Mouse (Mus musculus): ENCODE data around the gene Usp44.
"Not testable (repeated sequence)": the region's sequence is repeated elsewhere in the genome, so short reads cannot be mapped to it uniquely, and the experiment has no call there.

The Usp44 gene

DNA sequence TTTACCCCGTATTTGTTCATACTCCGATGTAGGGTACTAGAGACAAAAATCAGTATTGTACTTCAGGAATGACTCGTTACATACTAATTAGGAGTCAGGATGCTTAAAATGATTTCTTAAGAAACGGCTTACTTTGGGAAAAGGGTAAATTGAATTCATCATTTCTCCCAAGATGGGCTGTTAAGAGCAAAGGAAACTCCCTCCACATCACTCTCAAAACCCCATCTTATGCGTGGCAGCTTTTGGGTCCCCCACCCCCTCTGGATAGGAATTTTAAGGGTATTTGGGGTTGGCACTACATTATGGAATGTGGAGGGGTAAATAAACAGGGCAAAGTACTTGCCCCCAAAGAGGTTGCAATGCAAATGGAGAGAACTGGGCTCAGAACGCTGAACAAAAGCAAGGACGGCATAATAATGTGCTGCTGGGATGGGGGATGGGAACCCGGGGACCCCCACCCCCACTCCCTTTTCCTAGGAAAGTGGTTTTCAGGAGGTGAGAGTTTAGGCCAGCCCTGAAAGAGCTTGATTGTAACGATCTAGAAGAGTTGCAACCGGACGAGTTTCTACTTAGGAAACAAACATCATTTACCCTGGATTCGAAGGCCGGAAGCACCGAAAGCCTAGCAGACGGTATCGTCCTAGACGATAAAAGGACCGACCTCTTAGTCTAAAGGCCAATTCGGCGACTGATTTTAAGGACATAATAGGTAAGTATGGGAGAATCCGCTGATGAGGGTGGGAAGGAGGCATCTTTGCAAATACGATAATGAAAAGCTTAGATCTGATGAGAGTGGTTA lies at the start of gene Usp44:
Gene Usp44, plus strand, starts transcription at position 625 of the 799 bp plus-strand sequence.
- DNase-seq (ENCODE audit: low read depth, low spot score) = no peak

- no peak for DNase-seq (ENCODE audit: low read depth, low spot score)
These were observed 47.9 kb upstream of the Usp44 start for GRCm38 (mm10) chr10:93783216-93784013.

DNA sequence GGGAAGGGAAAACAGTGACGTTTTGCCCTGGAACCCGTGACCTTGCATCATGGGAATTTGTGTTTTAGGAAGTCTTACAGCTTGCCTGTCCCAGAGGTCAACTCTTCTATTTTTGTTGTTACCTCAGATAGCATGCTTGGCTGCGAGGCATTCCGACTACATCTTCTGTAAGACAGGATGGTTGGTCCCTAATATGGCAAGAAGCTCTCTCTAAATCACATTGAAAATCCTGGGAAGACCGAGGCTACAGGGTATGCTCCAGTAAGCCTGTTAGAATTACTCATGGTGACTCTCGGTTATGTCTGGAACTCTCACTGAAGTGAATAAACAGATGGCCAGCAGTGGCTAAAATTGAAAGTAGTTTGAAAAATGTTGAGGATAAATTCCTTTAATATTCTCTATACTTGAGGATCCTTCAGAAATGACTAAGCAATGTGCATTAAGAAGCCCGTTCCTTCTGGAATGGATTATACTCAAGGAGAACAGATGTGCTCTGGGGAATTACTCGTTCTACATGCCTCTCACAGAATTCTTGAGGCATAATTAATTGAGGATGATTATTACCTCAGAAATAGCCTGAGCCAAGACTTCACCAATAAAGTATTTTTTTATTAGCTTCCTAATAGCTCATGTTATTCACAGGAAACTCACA lies 31.5 kb upstream of the Usp44 start:
- DNase-seq (ENCODE audit: low read depth, low spot score) = no peak

GRCm38 (mm10) chr10:93800363-93800722 lies 31.0 kb upstream of the Usp44 start:
- no peak for DNase-seq (ENCODE audit: low read depth, low spot score)

DNA sequence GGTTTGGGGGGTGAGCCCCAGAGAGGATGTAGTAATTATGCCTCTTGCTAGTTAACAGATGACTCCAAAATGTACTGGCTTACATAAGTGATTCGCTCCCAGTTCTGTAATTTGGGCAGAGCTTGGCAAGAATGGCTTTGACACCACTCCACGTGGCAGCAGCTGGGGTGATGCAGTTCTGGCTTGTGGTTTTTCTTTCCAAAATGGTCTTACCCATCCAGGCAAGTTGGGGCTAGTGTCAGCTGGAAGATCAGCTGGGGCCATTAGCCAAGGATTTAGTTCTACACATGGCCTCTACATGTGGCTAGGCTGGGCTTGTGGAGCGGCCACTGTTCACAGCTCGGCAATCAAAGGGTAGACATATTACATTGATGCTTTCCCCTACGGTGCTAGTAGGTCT lies 30.5 kb upstream of the Usp44 start:
- no peak for DNase-seq (ENCODE audit: low read depth, low spot score)

DNA sequence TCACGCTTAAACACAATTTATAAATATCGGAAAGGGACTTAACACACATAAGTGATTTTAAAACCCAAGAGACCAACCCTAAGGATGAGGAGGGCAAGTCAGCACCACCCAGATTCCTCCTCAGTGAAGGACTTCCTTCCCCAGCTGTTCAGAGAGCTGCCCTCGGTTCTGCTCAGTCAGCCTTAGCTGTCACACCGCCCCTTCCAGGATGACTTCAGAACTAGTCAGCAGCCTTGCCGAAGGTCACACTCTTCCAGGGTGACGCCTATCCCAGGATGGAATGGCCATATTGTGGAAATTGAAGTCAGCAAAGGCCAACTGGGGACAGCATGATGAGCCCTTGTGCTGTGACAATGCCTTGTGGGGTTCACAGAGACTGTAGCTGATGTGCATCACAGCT lies 28.2 kb upstream of the Usp44 start:
- DNase-seq (ENCODE audit: low read depth, low spot score) = no peak

GRCm38 (mm10) chr10:93809438-93809837 lies 21.9 kb upstream of the Usp44 start:
- not testable (repeated sequence) for DNase-seq (ENCODE audit: low read depth, low spot score)

DNA sequence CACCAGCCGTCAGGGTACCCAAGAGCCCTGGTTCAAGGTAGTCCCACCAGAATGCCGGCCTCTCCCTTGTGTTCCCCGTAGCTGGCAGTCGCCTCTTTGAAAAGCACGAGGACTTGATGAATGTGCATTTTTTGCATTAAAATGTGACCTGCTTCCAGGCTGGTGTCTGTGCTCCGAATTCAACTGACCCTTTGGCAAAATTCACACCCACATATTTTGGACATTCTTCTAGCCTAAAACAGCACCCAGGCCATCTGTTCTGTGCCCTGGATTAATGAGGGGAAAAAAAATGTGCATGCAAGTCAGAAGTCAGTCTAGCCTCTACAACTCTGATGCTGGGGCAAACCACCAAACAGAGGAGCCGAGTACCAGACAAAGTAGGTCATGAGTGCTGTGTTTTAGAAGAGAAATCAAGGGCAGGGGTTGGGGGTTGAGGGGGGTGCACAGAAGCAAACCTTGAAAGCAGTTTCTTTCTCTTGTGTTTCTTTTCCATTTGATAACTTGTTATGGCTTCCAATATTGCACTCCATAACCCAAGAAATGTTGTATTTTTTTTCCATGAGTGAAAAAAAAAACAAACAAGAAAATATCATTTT lies 20.7 kb upstream of the Usp44 start:
- DNase-seq (ENCODE audit: low read depth, low spot score) = no peak

DNA sequence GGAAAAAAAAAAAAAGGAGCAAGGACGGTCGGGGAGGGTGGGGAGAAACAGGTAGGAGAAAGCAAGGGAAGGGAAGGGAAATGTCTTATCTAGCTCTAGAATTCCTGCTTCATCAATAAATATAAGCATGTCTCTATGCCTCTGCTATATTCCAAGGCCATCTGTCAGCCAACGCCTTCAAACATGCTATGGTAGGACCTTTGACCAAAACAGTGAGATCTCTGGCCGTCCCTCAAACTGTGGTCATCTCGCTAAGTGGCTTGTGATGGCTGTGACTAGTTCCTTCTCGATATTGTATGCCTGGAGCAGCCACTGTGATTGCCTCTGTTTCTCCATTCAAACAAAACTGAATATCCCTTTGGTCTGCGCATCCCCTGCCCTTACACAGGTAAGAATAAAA lies 19.3 kb upstream of the Usp44 start:
- DNase-seq (ENCODE audit: low read depth, low spot score) = no peak

GRCm38 (mm10) chr10:93812774-93813415 lies 18.5 kb upstream of the Usp44 start:
- peak; percentile 83 for DNase-seq (ENCODE audit: low read depth, low spot score)

GRCm38 (mm10) chr10:93813755-93814154 lies 17.6 kb upstream of the Usp44 start:
- DNase-seq (ENCODE audit: low read depth, low spot score) = no peak

DNA sequence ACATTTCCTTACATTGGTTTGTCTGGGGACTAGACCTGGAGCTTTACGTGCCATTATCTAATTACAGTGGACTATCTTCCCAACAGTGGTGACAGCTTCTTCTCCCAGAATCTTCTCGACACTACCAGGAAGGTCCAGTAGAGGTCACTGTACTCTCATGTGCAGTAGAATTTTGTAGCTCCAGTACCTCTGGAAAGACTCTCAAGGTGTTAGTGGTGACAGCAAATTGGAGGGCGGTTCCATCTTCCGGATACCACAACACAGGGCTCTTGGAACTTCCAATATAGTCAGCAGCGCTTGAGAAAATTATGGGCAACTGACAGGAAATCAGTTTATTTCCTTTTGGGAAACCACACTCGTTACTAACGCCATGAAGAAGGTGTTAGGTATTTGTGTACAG lies 12.7 kb upstream of the Usp44 start:
- DNase-seq (ENCODE audit: low read depth, low spot score) = peak; percentile 76

DNA sequence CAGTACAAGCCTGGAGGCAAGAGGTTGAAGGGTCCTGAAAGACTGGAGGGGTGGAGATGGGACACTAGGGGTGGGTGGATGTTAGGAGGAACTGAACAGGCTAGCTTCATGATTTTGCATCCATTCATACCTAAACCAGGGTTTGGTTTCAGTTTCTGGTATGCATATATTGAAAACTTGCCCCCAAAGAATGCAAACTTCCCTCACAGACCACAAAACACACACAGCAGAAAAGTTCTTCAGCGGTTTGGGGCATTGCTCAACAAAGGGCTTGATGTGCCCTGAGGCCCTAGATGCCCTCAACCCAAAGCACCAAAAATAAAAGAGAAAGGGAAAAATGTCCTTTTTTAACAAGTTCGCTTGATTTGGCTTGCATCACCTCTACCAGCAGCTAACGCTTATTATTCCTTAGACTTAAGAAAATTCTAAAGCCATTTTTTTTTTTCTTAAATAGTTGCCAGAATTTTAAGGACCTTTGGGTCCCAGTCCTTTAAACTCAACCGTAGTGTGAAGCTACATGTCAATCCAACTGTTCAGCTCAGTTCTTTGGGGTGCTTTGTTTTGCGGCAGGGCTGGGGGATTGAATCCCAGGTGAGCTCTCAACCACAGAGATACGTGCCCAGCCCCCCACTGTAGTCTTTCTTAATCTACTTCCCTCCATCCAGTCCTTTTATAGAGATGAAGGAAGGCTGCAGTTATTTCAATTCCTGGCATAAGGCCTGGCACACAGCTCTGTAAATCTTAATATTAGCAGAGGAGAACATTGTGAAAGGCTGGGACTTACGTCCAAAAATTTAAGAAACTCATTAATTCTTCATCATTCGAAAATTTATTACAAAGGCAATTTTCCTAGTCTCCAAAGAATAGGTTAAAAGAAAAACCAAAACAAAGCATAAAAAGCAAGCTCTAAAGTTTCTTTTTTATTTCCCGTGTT lies 1.2 kb upstream of the Usp44 start:
- no peak for DNase-seq (ENCODE audit: low read depth, low spot score)

GRCm38 (mm10) chr10:93831730-93832574 lies 597 bp downstream of the Usp44 start:
- no peak for DNase-seq (ENCODE audit: low read depth, low spot score)

DNA sequence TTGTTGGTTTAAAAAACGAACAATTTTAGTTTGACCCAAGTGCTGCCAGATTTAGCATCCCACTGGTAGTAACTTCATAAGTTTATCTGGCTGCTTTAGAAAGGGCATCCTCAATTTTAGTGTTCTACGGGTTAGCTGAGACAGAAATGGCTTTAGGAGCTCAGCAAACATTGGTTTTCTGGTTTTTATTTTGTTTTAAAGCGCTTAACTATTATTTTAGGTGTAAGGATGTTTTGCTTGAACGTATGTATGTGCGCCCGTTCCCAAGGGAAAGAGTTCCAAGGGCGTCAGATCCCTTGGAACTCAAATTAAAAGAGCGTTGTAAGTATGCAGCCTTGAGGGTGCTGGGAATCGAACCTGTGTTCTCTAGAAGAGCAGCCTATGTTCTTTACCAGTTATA lies 1.5 kb downstream of the Usp44 start:
- DNase-seq (ENCODE audit: low read depth, low spot score) = no peak

DNA sequence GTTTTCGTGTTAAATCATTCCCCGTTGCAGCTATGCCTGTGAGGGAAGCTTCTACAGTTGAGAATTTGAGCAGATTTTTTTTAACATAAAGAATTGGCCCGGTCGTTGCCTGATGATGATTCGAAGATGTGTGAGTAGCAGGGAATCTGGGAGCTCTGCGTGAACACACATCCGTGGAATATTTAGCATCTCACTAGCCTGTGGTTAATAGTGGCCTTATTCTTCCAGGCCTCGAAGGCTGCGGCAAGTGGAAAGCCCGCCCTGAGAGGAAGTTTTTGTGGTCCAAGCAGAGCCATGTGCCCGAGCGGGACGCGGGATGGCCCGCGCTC lies 2.0 kb downstream of the Usp44 start:
- DNase-seq (ENCODE audit: low read depth, low spot score) = no peak

GRCm38 (mm10) chr10:93833699-93834393 lies 2.5 kb downstream of the Usp44 start:
- DNase-seq (ENCODE audit: low read depth, low spot score) = peak; percentile 87

DNA sequence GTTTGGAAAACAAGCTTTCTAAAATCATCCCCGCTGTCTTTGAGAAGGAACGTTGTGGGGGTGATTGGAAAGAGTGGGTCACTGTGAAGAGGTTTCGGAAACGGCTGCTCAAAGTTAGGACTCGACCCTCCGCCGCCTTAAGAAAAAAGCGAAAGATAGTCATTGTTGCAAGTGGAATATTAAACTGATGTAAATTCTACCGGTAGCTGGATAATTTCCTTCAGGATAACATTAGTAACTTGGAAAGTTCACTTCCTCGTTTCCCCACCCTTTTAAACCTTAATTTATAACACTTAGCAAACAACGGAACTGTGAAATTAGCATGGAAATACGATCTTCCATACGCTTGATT lies 3.0 kb downstream of the Usp44 start:
- no peak for DNase-seq (ENCODE audit: low read depth, low spot score)

GRCm38 (mm10) chr10:93835115-93835514 lies 3.8 kb downstream of the Usp44 start:
- DNase-seq (ENCODE audit: low read depth, low spot score) = not testable (repeated sequence)

Measured in mesoderm, embryonic 11.5 days (tissue).